Mouse (Mus musculus): ENCODE measurements around the gene Pfas. TPM values are rescaled to one million over a fixed set of nuclear protein-coding genes. Genes with fewer than 3 reads are reported as not detected.
A peak's percentile ranks its signal among the peaks of the same experiment; 100 is the strongest.
"Not testable (repeated sequence)": the region's sequence is repeated elsewhere in the genome, so short reads cannot be mapped to it uniquely, and the experiment has no call there.

The Pfas gene
- polyA plus RNA-seq, 1 experiment from 2014 or later: 47.7 TPM

DNA sequence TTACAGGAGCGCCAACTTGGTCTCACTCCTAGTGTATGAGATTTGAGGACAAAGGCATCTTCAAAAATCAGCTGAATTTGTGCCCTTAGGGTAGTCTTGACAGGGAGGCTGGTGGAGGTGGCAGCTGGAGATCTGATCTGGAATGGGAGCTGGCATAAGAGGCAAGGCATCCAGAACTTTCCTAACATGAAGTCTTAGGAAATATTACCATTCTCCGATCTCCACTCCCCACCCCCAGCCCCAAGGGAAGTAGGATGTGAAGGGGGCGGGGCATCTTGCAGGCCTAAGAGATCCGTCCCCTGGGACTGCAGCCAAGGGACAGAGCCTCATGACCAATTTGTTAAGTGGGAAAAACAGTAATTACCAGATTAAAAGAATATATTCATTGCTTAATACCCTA is 38.0 kb downstream of the Pfas start:
- no peak for ATAC-seq (ENCODE audit: low FRiP score, low TSS enrichment)
- no peaks in the 10 kb centered on the region for H3K9me3 ChIP-seq (ENCODE audit: control insufficient read depth, low read length)
- H3K9ac ChIP-seq (ENCODE audit: low read depth, low read length): no peak overlapping the region
- H3K27ac ChIP-seq (ENCODE audit: low read depth, low read length): no peak overlapping the region
- H3K27me3 ChIP-seq (ENCODE audit: control insufficient read depth, insufficient read depth, low read length): no peaks in the 10 kb centered on the region
- WGBS: 83% methylated on average over 4 of the region's 4 CpGs
- H3K4me2 ChIP-seq (replicated peaks; ENCODE audit: low read depth, low read length): no peak overlapping the region
- H3K4me3 ChIP-seq (ENCODE audit: low read length): no peak overlapping the region
- peaks cover 14% of the 10 kb centered on the region for H3K4me1 ChIP-seq (ENCODE audit: control insufficient read depth, insufficient read depth, low read length)
- no peaks in the 10 kb centered on the region for H3K36me3 ChIP-seq (ENCODE audit: control insufficient read depth, insufficient read depth, low read length)

DNA sequence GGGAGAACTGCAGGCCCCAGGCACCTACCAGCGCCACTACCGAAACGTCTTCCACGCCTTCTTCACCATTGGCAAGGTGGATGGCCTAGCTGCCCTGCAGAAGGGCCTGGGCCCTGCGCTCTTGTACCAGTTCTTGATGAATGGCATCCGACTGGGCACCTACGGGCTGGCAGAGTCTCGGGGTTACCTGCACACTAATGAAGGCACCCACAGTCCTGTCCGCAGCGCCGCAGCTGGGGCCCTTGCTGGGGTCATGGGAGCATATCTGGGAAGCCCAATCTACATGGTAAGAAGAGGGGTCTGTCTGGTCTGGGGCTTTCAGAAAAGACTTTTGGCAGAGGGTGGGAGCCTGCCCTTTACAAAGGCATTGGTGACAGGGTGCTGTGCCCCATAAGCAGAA is 39.5 kb downstream of the Pfas start:
- H3K4me2 ChIP-seq (replicated peaks; ENCODE audit: low read depth, low read length): no peak overlapping the region; the same call in 1 of the 2 replicates
- 85% methylated on average over 11 of the region's 11 CpGs for WGBS
- H3K27ac ChIP-seq (ENCODE audit: low read depth, low read length): no peak overlapping the region
- no peak overlapping the region for H3K9ac ChIP-seq (ENCODE audit: low read depth, low read length)
- no peak for ATAC-seq (ENCODE audit: low FRiP score, low TSS enrichment)
- no peaks in the 10 kb centered on the region for H3K27me3 ChIP-seq (ENCODE audit: control insufficient read depth, insufficient read depth, low read length)
- H3K36me3 ChIP-seq (ENCODE audit: control insufficient read depth, insufficient read depth, low read length): no peaks in the 10 kb centered on the region
- H3K9me3 ChIP-seq (ENCODE audit: control insufficient read depth, low read length): no peaks in the 10 kb centered on the region
- no peak overlapping the region for H3K4me3 ChIP-seq (ENCODE audit: low read length)
- peaks cover 14% of the 10 kb centered on the region for H3K4me1 ChIP-seq (ENCODE audit: control insufficient read depth, insufficient read depth, low read length)

DNA sequence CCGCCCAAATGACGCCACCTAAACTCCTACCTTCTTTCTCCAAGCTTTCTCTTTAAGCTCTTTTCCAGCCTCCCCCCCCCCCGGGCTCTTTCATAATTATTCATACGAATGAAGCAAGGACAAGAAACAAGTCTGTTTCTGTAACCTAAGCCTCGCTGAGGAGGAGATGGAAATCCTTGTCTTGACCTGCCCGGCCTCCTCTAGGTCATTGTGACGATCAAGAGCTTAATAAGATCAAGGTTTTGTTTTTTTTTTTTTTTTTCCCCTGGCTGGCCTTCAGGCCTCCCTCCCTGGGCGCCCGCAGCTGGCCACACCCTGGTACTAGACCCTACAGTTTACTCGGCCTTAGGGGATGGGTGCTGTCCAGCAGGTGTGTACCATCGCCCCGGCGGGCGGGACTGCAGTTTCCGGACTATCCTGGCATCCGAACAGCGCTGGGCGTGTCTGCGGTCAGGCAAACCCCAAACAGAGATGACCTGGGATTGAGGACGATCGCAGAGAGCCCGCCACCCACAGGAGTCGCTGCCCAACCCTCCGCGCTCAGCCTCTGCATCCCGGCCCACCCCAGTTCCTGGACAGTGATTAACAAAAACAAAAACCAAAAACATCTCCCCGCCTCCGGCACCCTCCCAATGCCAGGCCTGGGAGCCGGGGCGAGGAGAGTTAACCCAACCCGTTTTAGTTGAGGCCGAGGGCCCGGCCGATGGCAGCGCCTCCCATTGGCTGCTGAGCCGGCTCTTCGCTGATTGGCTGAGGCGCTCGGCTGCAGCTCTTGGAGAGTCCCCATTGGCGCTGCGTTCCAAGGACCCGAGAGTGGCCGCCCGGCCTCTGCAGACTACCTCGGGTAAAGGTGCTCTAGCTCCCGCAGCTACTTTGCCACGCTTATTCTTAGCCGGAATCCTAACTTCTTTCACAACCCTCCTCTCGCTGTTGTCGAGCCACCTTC is 40.6 kb downstream of the Pfas start, which contains the start of gene Slc25a35:
TSS of gene Slc25a35 (plus strand) at position 795 of the 946 bp plus-strand sequence.
- no peak within 1 kb of the TSS for H3K27ac ChIP-seq (ENCODE audit: low read depth, low read length)
- ATAC-seq (ENCODE audit: low FRiP score, low TSS enrichment): peak; percentile 96
- H3K9me3 ChIP-seq (ENCODE audit: control insufficient read depth, low read length): no peaks in the 10 kb centered on the region
- WGBS: under 1% methylated on average over 50 of the region's 50 CpGs
- H3K4me1 ChIP-seq (ENCODE audit: control insufficient read depth, insufficient read depth, low read length): peaks cover 9% of the 10 kb centered on the region
- no peaks in the 10 kb centered on the region for H3K36me3 ChIP-seq (ENCODE audit: control insufficient read depth, insufficient read depth, low read length)
- no peaks in the 10 kb centered on the region for H3K27me3 ChIP-seq (ENCODE audit: control insufficient read depth, insufficient read depth, low read length)
- H3K4me3 ChIP-seq (ENCODE audit: low read length): peak within 1 kb of the TSS; percentile 56
- H3K4me2 ChIP-seq (replicated peaks; ENCODE audit: low read depth, low read length): peak within 1 kb of the TSS; percentile 88
- H3K9ac ChIP-seq (ENCODE audit: low read depth, low read length): peak within 1 kb of the TSS; percentile 62

DNA sequence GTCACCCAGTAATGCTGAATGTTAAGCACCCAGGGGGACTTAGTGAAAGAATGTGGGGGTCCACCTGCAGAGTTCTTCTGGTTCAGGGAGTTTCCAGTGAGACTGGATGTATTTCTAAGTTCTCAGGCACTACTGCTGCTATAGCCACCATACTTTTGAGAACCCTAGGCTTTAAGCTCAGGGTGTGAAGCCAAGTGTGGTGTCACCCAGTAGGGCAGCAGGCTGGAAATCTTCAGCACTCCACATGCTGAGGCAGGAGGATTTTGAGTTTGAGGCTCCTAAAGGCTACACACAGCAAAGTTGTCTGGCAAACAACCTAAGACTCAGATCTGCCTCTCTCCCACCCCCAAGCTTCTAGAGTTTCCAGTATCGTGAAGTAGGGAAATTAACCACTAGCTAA is 41.7 kb downstream of the Pfas start:
- Histone ChIP-seq H3K4me1 (ENCODE audit: control insufficient read depth, insufficient read depth, low read length) (peaks cover 8% of the 10 kb centered on the region), H3K36me3 (ENCODE audit: control insufficient read depth, insufficient read depth, low read length) (no peaks in the 10 kb centered on the region), H3K9ac (ENCODE audit: low read depth, low read length) (no peak overlapping the region), H3K27ac (ENCODE audit: low read depth, low read length) (no peak overlapping the region), H3K4me3 (ENCODE audit: low read length) (no peak overlapping the region), H3K9me3 (ENCODE audit: control insufficient read depth, low read length) (no peaks in the 10 kb centered on the region), H3K27me3 (ENCODE audit: control insufficient read depth, insufficient read depth, low read length) (no peaks in the 10 kb centered on the region), H3K4me2 (replicated peaks; ENCODE audit: low read depth, low read length) (no peak overlapping the region)
- ATAC-seq (ENCODE audit: low FRiP score, low TSS enrichment): no peak
- WGBS: 30% methylated on average over 1 of the region's 1 CpGs

DNA sequence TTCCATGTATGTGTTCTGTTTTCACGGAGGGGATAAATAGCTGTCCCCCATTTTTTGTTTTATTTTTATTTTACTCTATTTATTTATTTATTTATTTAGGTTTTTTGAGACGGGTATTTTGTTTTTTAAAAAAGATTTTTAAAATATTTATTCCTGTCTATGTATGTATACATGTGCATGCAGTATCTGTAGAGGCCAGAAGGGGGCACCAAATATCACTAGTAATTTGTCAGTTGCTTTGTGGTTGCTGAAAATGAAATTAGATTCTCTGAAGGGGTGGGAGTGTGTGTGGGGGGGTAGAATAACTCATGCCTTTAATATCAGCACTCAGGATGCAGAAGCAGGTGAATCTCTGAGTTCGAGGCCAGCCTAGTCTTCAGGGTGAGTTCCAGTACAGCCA is 42.4 kb downstream of the Pfas start:
- WGBS: 38% methylated on average over 3 of the region's 3 CpGs
- no peak for ATAC-seq (ENCODE audit: low FRiP score, low TSS enrichment)
- H3K27ac ChIP-seq (ENCODE audit: low read depth, low read length): no peak overlapping the region

DNA sequence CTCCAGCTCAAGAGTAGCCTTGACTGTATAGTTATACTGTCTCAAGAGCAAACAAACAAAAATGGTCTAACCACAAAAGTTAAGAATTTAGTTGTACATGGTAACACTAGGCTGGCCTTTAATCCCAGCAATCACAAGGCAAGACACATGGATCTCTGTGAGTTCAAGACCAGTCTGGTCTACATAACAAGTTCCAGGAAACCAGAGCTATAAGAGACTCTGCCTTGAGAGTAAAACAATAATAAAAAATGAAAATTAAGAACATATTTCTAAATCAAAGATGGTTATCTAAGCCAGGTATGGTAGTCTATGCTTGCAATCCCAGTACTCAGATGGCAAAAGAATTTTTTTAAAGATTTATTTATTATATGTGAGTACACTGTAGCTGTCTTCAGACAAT is 43.2 kb downstream of the Pfas start:
- Histone ChIP-seq H3K4me1 (ENCODE audit: control insufficient read depth, insufficient read depth, low read length) (peaks cover 8% of the 10 kb centered on the region), H3K9me3 (ENCODE audit: control insufficient read depth, low read length) (no peaks in the 10 kb centered on the region), H3K9ac (ENCODE audit: low read depth, low read length) (no peak overlapping the region), H3K27me3 (ENCODE audit: control insufficient read depth, insufficient read depth, low read length) (no peaks in the 10 kb centered on the region), H3K27ac (ENCODE audit: low read depth, low read length) (no peak overlapping the region), H3K36me3 (ENCODE audit: control insufficient read depth, insufficient read depth, low read length) (no peaks in the 10 kb centered on the region), H3K4me3 (ENCODE audit: low read length) (no peak overlapping the region), H3K4me2 (replicated peaks; ENCODE audit: low read depth, low read length) (no peak overlapping the region)
- ATAC-seq (ENCODE audit: low FRiP score, low TSS enrichment): no peak

More for the DNA sequence above, 42.4 kb downstream of the Pfas start:
- Histone ChIP-seq H3K4me3 (ENCODE audit: low read length) (no peak overlapping the region), H3K4me2 (replicated peaks; ENCODE audit: low read depth, low read length) (no peak overlapping the region), H3K9me3 (ENCODE audit: control insufficient read depth, low read length) (no peaks in the 10 kb centered on the region), H3K4me1 (ENCODE audit: control insufficient read depth, insufficient read depth, low read length) (peaks cover 8% of the 10 kb centered on the region), H3K27me3 (ENCODE audit: control insufficient read depth, insufficient read depth, low read length) (no peaks in the 10 kb centered on the region), H3K9ac (ENCODE audit: low read depth, low read length) (no peak overlapping the region), H3K36me3 (ENCODE audit: control insufficient read depth, insufficient read depth, low read length) (no peaks in the 10 kb centered on the region)

DNA sequence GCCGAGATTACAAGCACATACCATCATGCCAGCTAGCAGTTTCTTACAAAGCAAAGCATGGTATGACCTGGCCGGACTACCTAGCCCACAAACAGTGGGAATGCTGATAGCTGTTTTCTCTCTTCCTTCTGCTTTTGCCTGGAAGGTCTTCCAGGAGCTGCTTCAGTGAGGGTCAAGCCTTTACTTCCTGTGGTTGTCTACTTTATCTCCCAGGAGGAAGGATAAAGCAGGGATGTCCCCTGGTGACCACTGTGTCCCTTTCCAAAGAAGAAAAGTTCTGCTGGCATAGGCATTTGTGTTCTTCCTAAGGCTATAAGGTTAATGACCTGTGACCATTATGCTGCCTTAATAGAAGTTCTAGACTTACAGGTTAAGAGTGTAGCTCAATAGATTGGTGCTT is 44.9 kb downstream of the Pfas start:
- Histone ChIP-seq H3K4me2 (replicated peaks; ENCODE audit: low read depth, low read length) (no peak overlapping the region), H3K9me3 (ENCODE audit: control insufficient read depth, low read length) (no peaks in the 10 kb centered on the region), H3K9ac (ENCODE audit: low read depth, low read length) (no peak overlapping the region), H3K4me3 (ENCODE audit: low read length) (no peak overlapping the region), H3K36me3 (ENCODE audit: control insufficient read depth, insufficient read depth, low read length) (no peaks in the 10 kb centered on the region), H3K4me1 (ENCODE audit: control insufficient read depth, insufficient read depth, low read length) (peaks cover 6% of the 10 kb centered on the region), H3K27me3 (ENCODE audit: control insufficient read depth, insufficient read depth, low read length) (no peaks in the 10 kb centered on the region), H3K27ac (ENCODE audit: low read depth, low read length) (no peak overlapping the region)
- ATAC-seq (ENCODE audit: low FRiP score, low TSS enrichment): no peak
- WGBS: 83% methylated on average over 2 of the region's 2 CpGs

DNA sequence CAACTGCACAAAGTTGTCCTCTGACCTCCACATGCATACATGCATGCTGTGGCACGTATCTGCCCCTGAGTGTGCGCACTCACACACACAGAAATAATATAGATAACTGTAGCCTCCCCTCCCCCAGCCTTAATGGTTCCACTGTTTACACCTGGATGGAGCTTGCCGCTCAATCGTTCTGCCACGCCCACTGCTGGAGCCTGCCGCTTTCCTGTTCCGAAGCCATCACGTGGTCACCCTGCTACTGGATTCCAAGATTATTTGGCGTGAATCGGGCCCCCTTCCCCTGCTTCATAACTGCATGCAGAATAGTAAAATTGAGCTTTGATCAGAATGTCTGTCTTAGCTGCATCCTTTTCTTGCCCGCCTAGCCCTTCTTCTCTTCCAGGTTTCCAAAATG is 46.1 kb downstream of the Pfas start:
- not testable (repeated sequence) for H3K4me1 ChIP-seq (ENCODE audit: control insufficient read depth, insufficient read depth, low read length); H3K27me3 ChIP-seq (ENCODE audit: control insufficient read depth, insufficient read depth, low read length); H3K4me2 ChIP-seq (replicated peaks; ENCODE audit: low read depth, low read length); H3K36me3 ChIP-seq (ENCODE audit: control insufficient read depth, insufficient read depth, low read length); H3K9me3 ChIP-seq (ENCODE audit: control insufficient read depth, low read length); ATAC-seq (ENCODE audit: low FRiP score, low TSS enrichment); H3K9ac ChIP-seq (ENCODE audit: low read depth, low read length); H3K27ac ChIP-seq (ENCODE audit: low read depth, low read length); H3K4me3 ChIP-seq (ENCODE audit: low read length)
- WGBS: 22% methylated on average over 11 of the region's 11 CpGs

DNA sequence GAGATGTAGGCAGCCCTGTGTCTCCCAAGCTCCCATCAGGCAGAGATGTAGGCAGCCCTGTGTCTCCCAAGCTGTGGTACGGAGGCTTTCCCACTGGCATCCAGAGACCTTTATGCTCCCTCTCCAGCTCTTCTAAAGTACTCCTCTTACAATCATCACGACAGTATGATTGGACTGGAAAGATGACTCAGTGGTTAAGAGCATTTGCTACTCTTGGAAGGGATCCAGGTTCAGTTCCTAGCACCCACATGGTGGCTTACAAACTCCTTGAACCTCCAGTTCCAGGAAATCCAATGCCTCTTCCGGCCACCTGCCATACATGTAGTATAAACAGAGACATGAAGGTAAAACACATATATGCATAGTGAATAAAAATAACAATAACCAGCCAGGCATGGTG is 46.7 kb downstream of the Pfas start:
- Histone ChIP-seq H3K36me3 (ENCODE audit: control insufficient read depth, insufficient read depth, low read length) (no peaks in the 10 kb centered on the region), H3K4me3 (ENCODE audit: low read length) (no peak overlapping the region), H3K27ac (ENCODE audit: low read depth, low read length) (no peak overlapping the region), H3K9ac (ENCODE audit: low read depth, low read length) (no peak overlapping the region), H3K9me3 (ENCODE audit: control insufficient read depth, low read length) (no peaks in the 10 kb centered on the region), H3K4me1 (ENCODE audit: control insufficient read depth, insufficient read depth, low read length) (no peaks in the 10 kb centered on the region), H3K4me2 (replicated peaks; ENCODE audit: low read depth, low read length) (no peak overlapping the region), H3K27me3 (ENCODE audit: control insufficient read depth, insufficient read depth, low read length) (no peaks in the 10 kb centered on the region)
- no peak for ATAC-seq (ENCODE audit: low FRiP score, low TSS enrichment)
- 87% methylated on average over 3 of the region's 3 CpGs for WGBS

Measured in kidney, embryonic 14.5 days (tissue).